Mouse (Mus musculus) hindbrain, embryonic 12.5 days (tissue): ENCODE measurements at regions not wholly inside any gene's neighbourhood (a gene's known extent, or its start where the extent isn't known, plus 50 kb on each side); places are given as distances from the start of the nearest gene placed in this dataset.

ENCODE experiments used
- ATAC-seq: fragments of 200-750 bp; cut with Nextera tagmentation; 2 replicates; pipeline ENCODE4 v1.8.0; 2017; ENCODE audit warnings: moderate TSS enrichment; ENCODE audit not compliant: low FRiP score
- H3K27ac ChIP-seq: fragments of 300-500 bp; sonication (generic); 2 replicates; pipeline ENCODE4 v1.5.1; 2016; ENCODE audit warnings: mild to moderate bottlenecking
- H3K27me3 ChIP-seq: fragments of 300-500 bp; sonication (generic); 2 replicates; pipeline ENCODE4 v1.6.1; 2016; ENCODE audit warnings: mild to moderate bottlenecking
- H3K36me3 ChIP-seq: fragments of 300-500 bp; sonication (generic); 2 replicates; pipeline ENCODE4 v1.6.1; 2016; ENCODE audit warnings: mild to moderate bottlenecking
- H3K4me1 ChIP-seq: fragments of 300-500 bp; sonication (generic); 2 replicates; pipeline ENCODE4 v1.6.1; 2016
- H3K4me2 ChIP-seq: fragments of 300-500 bp; sonication (generic); replicated peaks from 2 replicates; pipeline ENCODE4 v1.6.1; 2016; ENCODE audit warnings: mild to moderate bottlenecking
- H3K4me3 ChIP-seq: fragments of 300-500 bp; sonication (generic); 2 replicates; pipeline ENCODE4 v1.5.1; 2016; ENCODE audit warnings: mild to moderate bottlenecking
- H3K9ac ChIP-seq: fragments of 300-500 bp; sonication (generic); 2 replicates; pipeline ENCODE4 v1.6.1; 2016; ENCODE audit warnings: mild to moderate bottlenecking, moderate library complexity
- H3K9me3 ChIP-seq: fragments of 300-500 bp; sonication (generic); replicated peaks from 2 replicates; pipeline ENCODE4 v1.6.1; 2016; ENCODE audit warnings: mild to moderate bottlenecking
- WGBS: fragments of 180-500 bp; shearing (Covaris S2); methylation state at CpG from one replicate; pipeline ENCODE4 v1.1.7; 2016; 5-methylcytosine and 5-hydroxymethylcytosine counted together

GRCm38 (mm10) chr12:91997404-91997803 is 148.4 kb upstream of the Sel1l start:
- no peaks in the 10 kb centered on the region for H3K9me3 ChIP-seq
- no peaks in the 10 kb centered on the region for H3K27me3 ChIP-seq
- WGBS: 78% methylated on average over 1 of the region's 1 CpGs
- no peak overlapping the region for H3K27ac ChIP-seq
- no peaks in the 10 kb centered on the region for H3K4me1 ChIP-seq
- no peak overlapping the region for H3K4me3 ChIP-seq
- no peak overlapping the region for H3K9ac ChIP-seq
- no peaks in the 10 kb centered on the region for H3K36me3 ChIP-seq
- no peak for ATAC-seq
- no peak overlapping the region for H3K4me2 ChIP-seq

- 74% methylated on average over 2 of the region's 2 CpGs for WGBS
- no peak for ATAC-seq
- H3K36me3 ChIP-seq: no peaks in the 10 kb centered on the region
Measured at GRCm38 (mm10) chr12:91995545-91995944, 146.6 kb upstream of the Sel1l start.

GRCm38 (mm10) chr12:91986448-91986847 is 137.5 kb upstream of the Sel1l start:
- WGBS: 80% methylated on average over 4 of the region's 4 CpGs
- H3K4me2 ChIP-seq: no peak overlapping the region
- no peak for ATAC-seq

More at GRCm38 (mm10) chr12:91995545-91995944, 146.6 kb upstream of the Sel1l start:
- no peaks in the 10 kb centered on the region for H3K9me3 ChIP-seq
- H3K4me1 ChIP-seq: no peaks in the 10 kb centered on the region
- H3K27ac ChIP-seq: no peak overlapping the region
- H3K4me2 ChIP-seq: no peak overlapping the region
- no peak overlapping the region for H3K9ac ChIP-seq
- no peaks in the 10 kb centered on the region for H3K27me3 ChIP-seq
- no peak overlapping the region for H3K4me3 ChIP-seq

GRCm38 (mm10) chr12:91980321-91980720 is 131.4 kb upstream of the Sel1l start:
- H3K36me3 ChIP-seq: no peaks in the 10 kb centered on the region
- 76% methylated on average over 7 of the region's 7 CpGs for WGBS
- ATAC-seq: no peak
- H3K4me1 ChIP-seq: no peaks in the 10 kb centered on the region
- no peak overlapping the region for H3K27ac ChIP-seq
- no peak overlapping the region for H3K4me2 ChIP-seq
- no peaks in the 10 kb centered on the region for H3K27me3 ChIP-seq
- no peak overlapping the region for H3K9ac ChIP-seq
- H3K4me3 ChIP-seq: no peak overlapping the region
- H3K9me3 ChIP-seq: no peaks in the 10 kb centered on the region

More at GRCm38 (mm10) chr12:91986448-91986847, 137.5 kb upstream of the Sel1l start:
- H3K9ac ChIP-seq: no peak overlapping the region
- H3K4me1 ChIP-seq: no peaks in the 10 kb centered on the region
- no peaks in the 10 kb centered on the region for H3K27me3 ChIP-seq
- no peaks in the 10 kb centered on the region for H3K36me3 ChIP-seq
- H3K9me3 ChIP-seq: no peaks in the 10 kb centered on the region
- H3K27ac ChIP-seq: no peak overlapping the region
- H3K4me3 ChIP-seq: no peak overlapping the region

- H3K36me3 ChIP-seq: no peaks in the 10 kb centered on the region
- WGBS: 57% methylated on average over 1 of the region's 1 CpGs
- H3K27me3 ChIP-seq: no peaks in the 10 kb centered on the region
- H3K9ac ChIP-seq: no peak overlapping the region
- no peaks in the 10 kb centered on the region for H3K9me3 ChIP-seq
- H3K27ac ChIP-seq: no peak overlapping the region
- ATAC-seq: no peak
- no peak overlapping the region for H3K4me3 ChIP-seq
- H3K4me1 ChIP-seq: no peaks in the 10 kb centered on the region
- no peak overlapping the region for H3K4me2 ChIP-seq
Measured at GRCm38 (mm10) chr12:91971045-91971444, 122.1 kb upstream of the Sel1l start.

- H3K36me3 ChIP-seq: no peaks in the 10 kb centered on the region
- no peaks in the 10 kb centered on the region for H3K4me1 ChIP-seq
- H3K9me3 ChIP-seq: no peaks in the 10 kb centered on the region
- no peak for ATAC-seq
- no peak overlapping the region for H3K27ac ChIP-seq
- H3K4me3 ChIP-seq: no peak overlapping the region
- H3K9ac ChIP-seq: no peak overlapping the region
- 94% methylated on average over 1 of the region's 1 CpGs for WGBS
- no peak overlapping the region for H3K4me2 ChIP-seq
- no peaks in the 10 kb centered on the region for H3K27me3 ChIP-seq
Measured at GRCm38 (mm10) chr12:91965937-91966336, 117.0 kb upstream of the Sel1l start.

GRCm38 (mm10) chr12:91963239-91963638 is 114.3 kb upstream of the Sel1l start:
- Histone ChIP-seq H3K4me3 (no peak overlapping the region), H3K27me3 (no peaks in the 10 kb centered on the region), H3K9me3 (no peaks in the 10 kb centered on the region), H3K9ac (no peak overlapping the region), H3K4me2 (no peak overlapping the region), H3K27ac (no peak overlapping the region), H3K4me1 (no peaks in the 10 kb centered on the region), H3K36me3 (no peaks in the 10 kb centered on the region)
- WGBS: 84% methylated on average over 5 of the region's 5 CpGs
- ATAC-seq: no peak

- WGBS: 69% methylated on average over 4 of the region's 4 CpGs
- no peak for ATAC-seq
- H3K4me2 ChIP-seq: no peak overlapping the region
Measured at GRCm38 (mm10) chr12:91958086-91958485, 109.1 kb upstream of the Sel1l start.

GRCm38 (mm10) chr12:91956411-91956810 is 107.5 kb upstream of the Sel1l start:
- Histone ChIP-seq H3K4me1 (no peaks in the 10 kb centered on the region), H3K9me3 (no peaks in the 10 kb centered on the region), H3K27me3 (no peaks in the 10 kb centered on the region), H3K4me2 (no peak overlapping the region), H3K27ac (no peak overlapping the region), H3K4me3 (no peak overlapping the region), H3K9ac (no peak overlapping the region), H3K36me3 (no peaks in the 10 kb centered on the region)
- no peak for ATAC-seq
- WGBS: 82% methylated on average over 3 of the region's 3 CpGs

More at GRCm38 (mm10) chr12:91958086-91958485, 109.1 kb upstream of the Sel1l start:
- no peak overlapping the region for H3K4me3 ChIP-seq
- no peak overlapping the region for H3K27ac ChIP-seq
- H3K4me1 ChIP-seq: no peaks in the 10 kb centered on the region
- H3K36me3 ChIP-seq: no peaks in the 10 kb centered on the region
- H3K27me3 ChIP-seq: no peaks in the 10 kb centered on the region
- no peak overlapping the region for H3K9ac ChIP-seq
- no peaks in the 10 kb centered on the region for H3K9me3 ChIP-seq

- 85% methylated on average over 8 of the region's 8 CpGs for WGBS
- H3K4me2 ChIP-seq: no peak overlapping the region
- H3K4me3 ChIP-seq: no peak overlapping the region
- H3K27ac ChIP-seq: no peak overlapping the region
- H3K4me1 ChIP-seq: no peaks in the 10 kb centered on the region
- no peaks in the 10 kb centered on the region for H3K9me3 ChIP-seq
- H3K36me3 ChIP-seq: no peaks in the 10 kb centered on the region
- no peak for ATAC-seq
- H3K9ac ChIP-seq: no peak overlapping the region
- H3K27me3 ChIP-seq: no peaks in the 10 kb centered on the region
Measured at GRCm38 (mm10) chr12:91948602-91949167, 99.7 kb upstream of the Sel1l start.

GRCm38 (mm10) chr12:91947998-91948397 is 99.0 kb upstream of the Sel1l start:
- WGBS: 81% methylated on average over 3 of the region's 3 CpGs
- H3K4me2 ChIP-seq: no peak overlapping the region
- H3K36me3 ChIP-seq: no peaks in the 10 kb centered on the region
- no peak for ATAC-seq
- H3K9ac ChIP-seq: no peak overlapping the region
- H3K27me3 ChIP-seq: no peaks in the 10 kb centered on the region
- no peak overlapping the region for H3K27ac ChIP-seq
- no peaks in the 10 kb centered on the region for H3K4me1 ChIP-seq
- H3K9me3 ChIP-seq: no peaks in the 10 kb centered on the region
- no peak overlapping the region for H3K4me3 ChIP-seq

GRCm38 (mm10) chr12:91946541-91946940 is 97.6 kb upstream of the Sel1l start:
- WGBS: 82% methylated on average over 3 of the region's 3 CpGs
- ATAC-seq: no peak

GRCm38 (mm10) chr12:91932490-91933361 is 83.8 kb upstream of the Sel1l start:
- Histone ChIP-seq H3K27me3 (no peaks in the 10 kb centered on the region), H3K9me3 (no peaks in the 10 kb centered on the region), H3K4me3 (no peak overlapping the region), H3K36me3 (no peaks in the 10 kb centered on the region), H3K4me1 (no peaks in the 10 kb centered on the region), H3K4me2 (no peak overlapping the region), H3K9ac (no peak overlapping the region), H3K27ac (no peak overlapping the region)
- 57% methylated on average over 7 of the region's 7 CpGs for WGBS
- ATAC-seq: no peak

More at GRCm38 (mm10) chr12:91946541-91946940, 97.6 kb upstream of the Sel1l start:
- no peak overlapping the region for H3K9ac ChIP-seq
- H3K4me2 ChIP-seq: no peak overlapping the region
- H3K27ac ChIP-seq: no peak overlapping the region
- no peak overlapping the region for H3K4me3 ChIP-seq
- H3K4me1 ChIP-seq: no peaks in the 10 kb centered on the region
- H3K9me3 ChIP-seq: no peaks in the 10 kb centered on the region
- H3K27me3 ChIP-seq: no peaks in the 10 kb centered on the region
- H3K36me3 ChIP-seq: no peaks in the 10 kb centered on the region
